Mouse (Mus musculus) spleen, adult 18-20 months (tissue): Measurements from ENCODE around the gene Rap1a.

Experiments used
- DNase-seq, 2 experiments: peaks; one replicate each; pipeline ENCODE4 v3.0.0; 2022; ENCODE audit warnings: mixed read lengths in 2 of 2

The Rap1a gene

DNA sequence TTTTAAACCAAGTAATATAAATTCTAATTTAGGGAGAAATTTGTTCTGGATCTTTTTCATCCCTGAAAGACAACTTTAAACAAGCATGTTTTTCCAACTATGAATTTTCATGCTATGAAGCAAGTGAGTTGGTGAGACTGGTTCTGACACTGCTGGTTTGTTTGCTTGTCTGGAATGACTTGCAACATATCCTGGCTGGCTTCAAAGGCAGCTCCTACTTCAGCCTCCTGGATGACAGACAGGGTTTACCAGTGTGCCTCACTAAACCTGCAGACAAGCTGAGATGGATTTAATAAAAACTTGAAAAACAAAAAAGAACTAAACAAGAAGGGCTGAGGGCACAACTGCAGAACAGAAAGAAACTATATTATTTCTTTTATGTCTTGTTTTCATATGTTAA, 43.0 kb downstream of the Rap1a start:
- no peak for DNase-seq

- DNase-seq = no peak
These were observed 43.6 kb downstream of the Rap1a start for GRCm38 (mm10) chr3:105757323-105758083.

GRCm38 (mm10) chr3:105756505-105756904, 44.6 kb downstream of the Rap1a start:
- DNase-seq = no peak

DNA sequence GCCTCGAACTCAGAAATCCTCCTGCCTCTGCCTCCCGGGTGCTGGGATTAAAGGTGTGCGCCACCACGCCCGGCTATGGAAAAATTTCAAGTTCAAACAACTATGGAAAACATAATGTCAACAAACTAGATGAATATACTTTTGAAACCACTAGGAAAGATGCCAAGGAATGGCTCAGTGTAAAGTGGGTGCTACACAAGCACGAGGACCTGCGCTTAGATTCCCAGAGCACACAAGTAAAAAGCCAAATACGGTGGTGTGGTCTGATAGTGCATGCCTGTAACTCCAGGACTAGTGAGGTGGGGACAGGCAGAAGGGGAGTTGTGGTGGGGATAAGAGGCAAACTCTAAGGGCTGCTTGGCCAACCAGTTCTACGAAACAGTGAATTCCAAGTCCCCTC, 46.0 kb downstream of the Rap1a start:
- no peak for DNase-seq

DNA sequence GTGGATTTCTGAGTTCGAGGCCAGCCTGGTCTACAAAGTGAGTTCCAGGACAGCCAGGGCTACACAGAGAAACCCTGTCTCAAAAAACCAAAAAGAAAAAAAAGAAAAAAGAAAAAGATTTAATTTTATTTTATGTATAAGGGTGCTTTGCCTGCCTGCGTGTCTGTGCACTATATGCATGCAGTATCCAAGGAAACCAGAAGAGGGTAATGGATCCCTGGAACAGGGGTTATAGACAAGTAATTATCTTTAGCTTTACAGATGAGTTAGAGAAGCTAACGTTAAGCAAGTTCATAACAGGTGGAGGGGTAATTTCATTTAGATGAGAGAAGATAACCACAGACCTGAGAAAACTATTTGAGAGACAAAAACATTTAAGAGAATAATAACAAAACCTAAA, 47.0 kb downstream of the Rap1a start:
- no peak for DNase-seq

DNA sequence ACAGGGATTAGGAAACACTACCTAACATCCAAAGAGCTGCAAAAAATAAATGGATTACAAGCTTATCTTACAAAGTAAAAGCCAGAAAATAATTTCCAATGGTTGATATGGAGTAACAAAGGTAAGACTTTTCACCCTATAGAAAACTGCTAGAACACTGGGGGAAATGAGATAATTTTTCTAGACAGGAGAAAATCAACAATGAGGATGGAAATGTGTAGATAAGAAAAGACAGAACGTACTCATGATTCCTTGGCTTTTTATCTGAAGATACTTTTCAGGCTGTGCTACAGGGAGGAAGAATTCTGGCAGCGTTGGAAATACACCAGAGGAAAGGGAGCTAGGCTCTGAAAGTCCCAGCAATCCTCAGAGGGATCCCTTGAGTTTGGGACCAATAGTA, 50.3 kb downstream of the Rap1a start:
- DNase-seq = no peak

DNA sequence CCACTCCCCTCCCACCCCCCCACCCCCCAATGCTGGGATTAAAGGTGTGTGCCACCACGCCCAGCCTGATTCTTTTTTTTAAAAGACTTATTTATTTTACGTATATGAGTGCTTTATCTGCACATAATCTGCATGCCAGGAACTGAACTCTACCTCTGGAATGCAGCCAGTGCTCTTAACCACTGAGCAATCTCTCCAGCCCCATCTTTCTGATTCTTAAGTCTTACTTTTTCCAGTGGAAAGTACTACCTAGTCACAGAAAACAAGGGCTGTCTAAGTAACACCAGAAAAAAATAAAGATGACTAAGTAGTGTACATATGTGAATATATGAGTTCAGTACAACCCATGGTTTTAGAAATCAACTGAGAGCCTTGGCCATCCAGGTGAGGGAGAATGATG, 54.6 kb downstream of the Rap1a start:
- no peak for DNase-seq

- no peak for DNase-seq
These were observed 63.5 kb downstream of the Rap1a start for GRCm38 (mm10) chr3:105737666-105738065.

- no peak for DNase-seq
These were observed 64.1 kb downstream of the Rap1a start for GRCm38 (mm10) chr3:105737070-105737469.

GRCm38 (mm10) chr3:105736148-105736547, 65.0 kb downstream of the Rap1a start:
- DNase-seq = no peak

- DNase-seq = no peak
These were observed 65.9 kb downstream of the Rap1a start for GRCm38 (mm10) chr3:105735285-105735684.

- DNase-seq = no peak
These were observed 67.6 kb downstream of the Rap1a start for GRCm38 (mm10) chr3:105733538-105733937.

GRCm38 (mm10) chr3:105732360-105732759, 68.8 kb downstream of the Rap1a start:
- DNase-seq = no peak

GRCm38 (mm10) chr3:105726037-105726436, 75.1 kb downstream of the Rap1a start:
- peak in 1 of 2 experiments; percentile 51 for DNase-seq

DNA sequence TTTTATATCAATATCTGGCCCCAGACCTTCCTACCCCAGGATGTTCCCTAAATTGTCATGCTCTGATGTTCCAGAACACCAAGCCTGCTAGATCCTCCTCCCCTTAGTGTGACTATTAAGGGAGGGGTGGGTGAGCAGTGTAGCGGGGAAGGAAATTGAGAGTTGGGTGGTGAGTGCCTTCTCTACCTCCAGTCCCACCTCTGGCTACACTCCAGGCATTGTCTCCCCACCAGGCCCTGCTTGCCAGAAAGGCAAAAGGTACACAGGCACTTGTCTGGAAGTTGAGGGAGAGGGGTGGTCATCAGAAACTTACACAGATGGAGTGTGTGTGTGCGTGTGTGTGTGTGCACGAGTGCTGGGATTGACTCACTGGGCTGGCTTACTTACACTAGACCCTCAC, 78.6 kb downstream of the Rap1a start:
- DNase-seq = no peak

GRCm38 (mm10) chr3:105721681-105722201, 79.4 kb downstream of the Rap1a start:
- DNase-seq = no peak

DNA sequence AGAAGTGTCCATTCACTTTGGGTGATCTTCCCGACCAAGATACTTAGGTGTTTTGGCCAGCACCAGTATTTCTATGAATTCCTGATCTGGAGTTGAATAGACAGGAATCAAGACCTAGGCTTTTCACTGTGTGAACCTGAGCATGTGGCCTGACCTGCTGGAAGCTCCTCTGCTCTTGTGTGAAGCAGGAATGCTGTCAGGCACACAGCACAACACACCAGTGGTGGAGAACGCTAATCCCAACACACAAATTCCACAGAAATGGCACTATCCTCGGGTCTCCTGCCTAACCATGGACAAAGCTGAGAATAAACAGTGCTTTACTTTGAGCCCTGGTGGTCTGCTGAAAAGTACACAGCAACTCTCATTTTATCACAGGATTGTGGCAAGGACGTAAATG, 80.6 kb downstream of the Rap1a start:
- no peak for DNase-seq

- no peak for DNase-seq
These were observed 81.2 kb downstream of the Rap1a start for GRCm38 (mm10) chr3:105719979-105720378.

DNA sequence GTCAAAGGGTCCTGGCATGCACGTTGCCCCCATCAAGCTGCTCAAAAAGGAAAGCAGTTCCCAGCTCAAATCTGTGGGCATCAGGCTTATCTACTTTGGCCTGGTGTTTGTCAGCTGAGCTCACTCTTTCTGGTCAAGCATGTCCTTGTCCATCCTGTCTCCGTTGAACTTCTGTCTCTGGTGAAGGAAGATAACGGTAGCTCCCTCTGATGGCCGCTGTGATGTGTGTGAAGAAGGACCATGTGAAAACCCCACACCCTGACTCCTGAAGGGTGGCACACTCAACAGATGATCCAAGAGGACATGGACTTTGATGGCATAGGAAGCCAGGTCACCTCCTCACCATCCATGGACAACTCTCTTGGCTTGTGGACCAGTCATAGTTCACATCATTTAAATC, 82.4 kb downstream of the Rap1a start:
- no peak for DNase-seq

GRCm38 (mm10) chr3:105717856-105718555, 83.1 kb downstream of the Rap1a start:
- DNase-seq = no peak

- DNase-seq = no peak
These were observed 84.7 kb downstream of the Rap1a start for GRCm38 (mm10) chr3:105716353-105717000.

DNA sequence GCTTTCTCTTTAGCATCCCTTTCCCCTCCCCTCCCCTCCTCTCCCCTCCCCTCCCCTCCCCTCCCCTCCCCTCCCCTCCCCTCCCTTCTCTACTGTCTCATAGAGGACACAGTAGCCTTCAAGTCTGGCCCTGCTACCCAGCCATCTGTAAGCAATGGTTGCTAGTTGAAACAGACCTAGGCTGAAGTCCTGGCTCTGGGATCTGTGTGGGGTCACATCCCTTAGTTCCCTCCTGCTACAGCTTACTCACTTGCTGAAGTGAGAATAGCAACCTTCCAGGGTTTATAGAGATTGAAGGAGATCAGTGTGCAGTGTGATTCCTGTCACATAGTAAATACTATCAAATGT, 86.3 kb downstream of the Rap1a start:
- no peak for DNase-seq

DNA sequence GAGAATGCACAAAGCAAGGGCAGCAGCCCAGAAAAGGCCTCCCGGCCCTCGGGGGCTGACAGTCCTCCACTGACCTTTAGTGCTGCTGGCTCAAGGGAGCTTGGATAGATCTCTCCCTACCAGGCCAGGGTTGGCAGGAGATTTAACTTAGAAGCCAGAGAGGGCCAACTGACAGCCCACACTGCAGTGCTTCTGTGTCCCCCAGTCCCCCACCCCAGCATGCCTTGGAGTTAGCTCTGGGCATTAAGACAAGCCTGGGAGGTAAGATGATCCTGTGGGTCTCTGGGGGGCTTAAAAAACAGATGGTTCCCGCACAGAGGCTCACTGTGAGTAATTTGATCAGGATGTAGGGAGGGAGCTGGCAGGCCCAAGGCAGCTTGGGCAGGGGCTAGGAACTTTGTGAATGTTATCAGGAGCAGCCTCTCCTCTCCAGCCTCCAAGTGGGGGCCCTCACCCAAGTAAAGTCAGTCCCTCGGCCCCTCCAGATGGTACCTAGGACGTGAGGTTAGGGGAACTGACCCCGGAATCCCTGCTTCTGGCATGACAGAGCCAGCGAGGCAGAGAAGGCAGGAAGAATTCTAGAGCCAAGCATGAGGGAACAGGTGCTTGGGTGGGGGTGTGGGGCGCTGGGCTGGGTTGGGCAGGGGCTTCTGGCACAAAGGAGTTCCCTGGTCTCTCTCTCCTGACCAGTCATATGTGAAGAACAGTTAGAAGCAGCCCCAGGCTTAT, 86.9 kb downstream of the Rap1a start:
- no peak for DNase-seq
